Mouse (Mus musculus): ENCODE data around the gene Krt23. TPM values are rescaled to one million over a fixed set of nuclear protein-coding genes. Genes with fewer than 3 reads are reported as not detected.

The Krt23 gene
- 3.5 TPM in 1 of 2 replicates, not detected in the other for polyA plus RNA-seq (2015; fragmentation: Nextera tagmentation; extraction: Ambion mirVana)

DNA sequence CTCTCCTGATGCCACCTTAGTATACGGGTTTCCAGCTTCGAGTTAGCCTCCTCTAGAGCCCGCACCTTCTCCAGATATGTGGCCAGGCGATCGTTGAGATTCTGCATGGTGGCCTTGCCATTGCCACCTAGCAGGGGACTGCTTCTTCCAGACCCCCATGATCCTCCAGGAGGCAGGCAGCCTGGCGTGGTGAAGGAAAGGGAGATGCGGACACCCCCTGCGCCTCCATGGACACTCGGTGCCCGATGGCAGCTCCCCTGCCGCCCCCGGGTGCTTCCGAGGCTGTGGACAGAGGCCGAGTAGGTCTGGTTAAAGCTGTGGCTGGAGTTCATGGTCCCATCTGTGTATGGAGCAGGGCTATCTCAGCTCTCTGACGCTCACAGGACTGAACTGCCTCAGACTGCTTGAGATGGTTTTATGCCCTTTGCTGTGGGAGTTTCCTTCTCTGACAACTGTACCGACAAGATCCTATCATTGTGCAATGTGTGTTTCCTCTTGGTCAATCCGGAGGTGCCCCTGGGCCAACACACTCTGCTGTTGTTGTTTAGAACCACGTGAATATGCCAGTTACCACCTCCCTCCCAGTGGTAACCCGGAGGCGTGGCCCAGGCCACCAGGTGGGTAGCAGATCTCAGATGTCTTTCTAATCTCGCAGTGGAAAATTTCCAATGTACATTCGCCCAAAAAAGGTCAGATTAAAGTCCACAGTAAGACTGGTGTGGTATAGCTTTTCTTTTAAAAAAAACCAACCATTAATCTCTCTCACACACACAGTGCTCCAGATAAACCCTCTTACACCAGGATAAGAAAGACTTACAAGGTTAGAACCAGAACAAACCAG, at the start of gene Krt23:
Gene Krt23 (minus strand): TSS at position 405 of the 841 bp plus-strand sequence.

DNA sequence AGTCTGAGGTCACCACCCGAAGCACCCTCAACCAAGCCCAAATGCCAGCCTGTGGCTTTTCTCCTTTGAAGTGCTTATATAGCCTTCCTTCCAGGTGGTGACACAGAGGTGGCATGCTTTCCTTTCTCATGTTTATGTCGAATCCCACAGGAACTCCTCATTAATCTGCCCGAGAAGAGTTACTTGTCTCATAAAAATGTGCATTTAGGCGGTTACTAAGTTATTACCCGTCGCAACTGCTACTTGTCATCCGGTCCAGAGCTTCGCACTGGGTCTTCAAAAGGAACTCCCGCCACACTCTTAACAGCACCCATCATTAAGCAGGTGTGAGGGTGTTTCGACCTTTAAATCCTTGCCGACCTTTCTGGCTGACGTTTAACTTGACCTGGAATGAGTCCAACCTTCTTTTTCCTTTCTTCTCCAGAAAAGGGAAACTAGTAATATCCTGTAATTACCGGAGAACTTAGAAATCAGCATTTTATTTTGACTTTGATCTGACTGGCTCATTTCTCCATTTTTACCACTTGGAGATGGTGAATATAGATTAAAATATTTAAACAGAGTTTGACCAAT, 28.4 kb upstream of the Krt23 start, which contains the start of gene Krt39:
Gene Krt39 (minus strand): TSS at position 51 of the 573 bp plus-strand sequence.

DNA sequence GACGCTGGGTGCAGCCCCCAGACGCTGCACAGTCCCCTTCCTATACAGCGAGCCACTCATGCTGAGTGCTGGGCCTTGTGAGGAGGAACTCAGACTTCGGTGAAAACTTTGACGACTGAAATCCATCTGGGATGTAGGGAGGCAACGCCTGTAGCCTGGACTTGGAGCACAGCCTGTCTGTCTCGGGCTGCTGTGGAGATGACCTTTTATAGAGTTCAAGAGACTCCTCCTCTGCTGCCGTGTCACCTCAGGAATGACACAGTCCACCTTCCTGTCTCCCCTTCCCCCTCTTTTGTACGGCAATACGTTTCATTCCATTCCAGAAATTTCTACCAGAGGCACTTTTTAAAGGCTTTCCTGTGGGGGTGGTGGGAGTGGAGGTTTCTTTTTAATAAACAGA, 55.0 kb downstream of the Krt23 start, which contains the start of gene Krt20:
Gene Krt20 (minus strand): TSS at position 179 of the 400 bp plus-strand sequence.

Other genes starting within 250 kb of the Krt23 start
- 0.81 and 1.5 TPM in 2 replicates for gene Krt222, start 249.1 kb downstream of the Krt23 start, polyA plus RNA-seq (2015; fragmentation: Nextera tagmentation; extraction: Ambion mirVana)
- not detected in 2 replicates for gene Krt24, start 207.9 kb downstream of the Krt23 start, polyA plus RNA-seq (2015; fragmentation: Nextera tagmentation; extraction: Ambion mirVana)
- gene Krt25, start 170.2 kb downstream of the Krt23 start, polyA plus RNA-seq (2015; fragmentation: Nextera tagmentation; extraction: Ambion mirVana) = not detected in 2 replicates
- not detected in 2 replicates for gene Krt26, start 155.2 kb downstream of the Krt23 start, polyA plus RNA-seq (2015; fragmentation: Nextera tagmentation; extraction: Ambion mirVana)
- not detected in 2 replicates for gene Krt27, start 142.0 kb downstream of the Krt23 start, polyA plus RNA-seq (2015; fragmentation: Nextera tagmentation; extraction: Ambion mirVana)
- gene Krt28, start 118.2 kb downstream of the Krt23 start, polyA plus RNA-seq (2015; fragmentation: Nextera tagmentation; extraction: Ambion mirVana) = not detected in 2 replicates
- gene Krt10, start 103.8 kb downstream of the Krt23 start, polyA plus RNA-seq (2015; fragmentation: Nextera tagmentation; extraction: Ambion mirVana) = 12.9 and 155 TPM in 2 replicates
- gene Krt12, start 70.9 kb downstream of the Krt23 start, polyA plus RNA-seq (2015; fragmentation: Nextera tagmentation; extraction: Ambion mirVana) = 2.1 TPM in 1 of 2 replicates, not detected in the other
- gene Krt20, start 55.0 kb downstream of the Krt23 start, polyA plus RNA-seq (2015; fragmentation: Nextera tagmentation; extraction: Ambion mirVana) = 0.13 TPM in 1 of 2 replicates, not detected in the other
- gene Krt39, start 28.2 kb upstream of the Krt23 start, polyA plus RNA-seq (2015; fragmentation: Nextera tagmentation; extraction: Ambion mirVana) = not detected in 2 replicates
- not detected in 2 replicates for gene Krt40, start 50.0 kb upstream of the Krt23 start, polyA plus RNA-seq (2015; fragmentation: Nextera tagmentation; extraction: Ambion mirVana)
- gene Krtap3-3, start 57.7 kb upstream of the Krt23 start, polyA plus RNA-seq (2015; fragmentation: Nextera tagmentation; extraction: Ambion mirVana) = not detected in 2 replicates
- not detected in 2 replicates for gene Krtap3-2, start 63.7 kb upstream of the Krt23 start, polyA plus RNA-seq (2015; fragmentation: Nextera tagmentation; extraction: Ambion mirVana)
- not detected in 2 replicates for gene Gm11939, start 66.3 kb upstream of the Krt23 start, polyA plus RNA-seq (2015; fragmentation: Nextera tagmentation; extraction: Ambion mirVana)
- not detected in 2 replicates for gene Krtap3-1, start 73.5 kb upstream of the Krt23 start, polyA plus RNA-seq (2015; fragmentation: Nextera tagmentation; extraction: Ambion mirVana)
- gene Krtap1-5, start 87.9 kb upstream of the Krt23 start, polyA plus RNA-seq (2015; fragmentation: Nextera tagmentation; extraction: Ambion mirVana) = not detected in 2 replicates
- not detected in 2 replicates for gene Krtap1-4, start 90.5 kb upstream of the Krt23 start, polyA plus RNA-seq (2015; fragmentation: Nextera tagmentation; extraction: Ambion mirVana)
- not detected in 2 replicates for gene Krtap1-3, start 98.2 kb upstream of the Krt23 start, polyA plus RNA-seq (2015; fragmentation: Nextera tagmentation; extraction: Ambion mirVana)
- gene Krtap9-3, start 105.0 kb upstream of the Krt23 start, polyA plus RNA-seq (2015; fragmentation: Nextera tagmentation; extraction: Ambion mirVana) = not detected in 2 replicates
- gene Gm11938, start 110.2 kb upstream of the Krt23 start, polyA plus RNA-seq (2015; fragmentation: Nextera tagmentation; extraction: Ambion mirVana) = not detected in 2 replicates
- gene Gm11937, start 117.1 kb upstream of the Krt23 start, polyA plus RNA-seq (2015; fragmentation: Nextera tagmentation; extraction: Ambion mirVana) = not detected in 2 replicates
- gene Krtap2-4, start 121.7 kb upstream of the Krt23 start, polyA plus RNA-seq (2015; fragmentation: Nextera tagmentation; extraction: Ambion mirVana) = not detected in 2 replicates
- gene Gm11562, start 127.3 kb upstream of the Krt23 start, polyA plus RNA-seq (2015; fragmentation: Nextera tagmentation; extraction: Ambion mirVana) = not detected in 2 replicates
- not detected in 2 replicates for gene Krtap4-1, start 135.1 kb upstream of the Krt23 start, polyA plus RNA-seq (2015; fragmentation: Nextera tagmentation; extraction: Ambion mirVana)
- gene Krtap4-2, start 141.9 kb upstream of the Krt23 start, polyA plus RNA-seq (2015; fragmentation: Nextera tagmentation; extraction: Ambion mirVana) = not detected in 2 replicates
- gene Krtap4-7, start 151.0 kb upstream of the Krt23 start, polyA plus RNA-seq (2015; fragmentation: Nextera tagmentation; extraction: Ambion mirVana) = not detected in 2 replicates
- not detected in 2 replicates for gene Gm11555, start 157.1 kb upstream of the Krt23 start, polyA plus RNA-seq (2015; fragmentation: Nextera tagmentation; extraction: Ambion mirVana)
- not detected in 2 replicates for gene Gm11563, start 165.8 kb upstream of the Krt23 start, polyA plus RNA-seq (2015; fragmentation: Nextera tagmentation; extraction: Ambion mirVana)
- not detected in 2 replicates for gene Krtap4-6, start 172.8 kb upstream of the Krt23 start, polyA plus RNA-seq (2015; fragmentation: Nextera tagmentation; extraction: Ambion mirVana)
- gene Gm14190, start 197.6 kb upstream of the Krt23 start, polyA plus RNA-seq (2015; fragmentation: Nextera tagmentation; extraction: Ambion mirVana) = not detected in 2 replicates
- not detected in 2 replicates for gene Gm14180, start 241.2 kb upstream of the Krt23 start, polyA plus RNA-seq (2015; fragmentation: Nextera tagmentation; extraction: Ambion mirVana)

Measured in skeletal muscle tissue, postnatal 0 days (tissue).